Mouse (Mus musculus): ENCODE measurements around the gene Rapgef4.
A peak's percentile ranks its signal among the peaks of the same experiment; 100 is the strongest.

Gene Rapgef4

GRCm38 (mm10) chr2:72074999-72075561 is 94.0 kb downstream of the Rapgef4 start:
- DNase-seq (ENCODE audit: low read depth, low spot score) = peak; percentile 46

- DNase-seq (ENCODE audit: low read depth, low spot score) = no peak
These were observed 96.6 kb downstream of the Rapgef4 start for GRCm38 (mm10) chr2:72077490-72078139.

GRCm38 (mm10) chr2:72078140-72078521 is 97.1 kb downstream of the Rapgef4 start:
- peak; percentile 36 for DNase-seq (ENCODE audit: low read depth, low spot score)

GRCm38 (mm10) chr2:72079110-72079509 is 98.1 kb downstream of the Rapgef4 start:
- no peak for DNase-seq (ENCODE audit: low read depth, low spot score)

GRCm38 (mm10) chr2:72082846-72083245 is 101.8 kb downstream of the Rapgef4 start:
- no peak for DNase-seq (ENCODE audit: low read depth, low spot score)

- DNase-seq (ENCODE audit: low read depth, low spot score) = no peak
These were observed 107.8 kb downstream of the Rapgef4 start for GRCm38 (mm10) chr2:72088886-72089285.

- DNase-seq (ENCODE audit: low read depth, low spot score) = no peak
These were observed 109.0 kb downstream of the Rapgef4 start for GRCm38 (mm10) chr2:72090061-72090460.

- no peak for DNase-seq (ENCODE audit: low read depth, low spot score)
These were observed 111.0 kb downstream of the Rapgef4 start for GRCm38 (mm10) chr2:72092046-72092445.

- no peak for DNase-seq (ENCODE audit: low read depth, low spot score)
These were observed 112.5 kb downstream of the Rapgef4 start for GRCm38 (mm10) chr2:72093402-72094037.

GRCm38 (mm10) chr2:72094038-72094437 is 113.0 kb downstream of the Rapgef4 start:
- no peak for DNase-seq (ENCODE audit: low read depth, low spot score)

- DNase-seq (ENCODE audit: low read depth, low spot score) = no peak
These were observed 113.4 kb downstream of the Rapgef4 start for GRCm38 (mm10) chr2:72094446-72094845.

- DNase-seq (ENCODE audit: low read depth, low spot score) = no peak
These were observed 114.0 kb downstream of the Rapgef4 start for GRCm38 (mm10) chr2:72095002-72095401.

- DNase-seq (ENCODE audit: low read depth, low spot score) = peak; percentile 78
These were observed 115.3 kb downstream of the Rapgef4 start for GRCm38 (mm10) chr2:72096345-72096744.

GRCm38 (mm10) chr2:72098366-72098765 is 117.3 kb downstream of the Rapgef4 start:
- DNase-seq (ENCODE audit: low read depth, low spot score) = peak; percentile 61

- DNase-seq (ENCODE audit: low read depth, low spot score) = no peak
These were observed 123.6 kb downstream of the Rapgef4 start for GRCm38 (mm10) chr2:72104604-72105003.

- DNase-seq (ENCODE audit: low read depth, low spot score) = no peak
These were observed 126.6 kb downstream of the Rapgef4 start for GRCm38 (mm10) chr2:72107525-72108180.

- no peak for DNase-seq (ENCODE audit: low read depth, low spot score)
These were observed 127.6 kb downstream of the Rapgef4 start for GRCm38 (mm10) chr2:72108448-72109312.

GRCm38 (mm10) chr2:72110404-72110803 is 129.4 kb downstream of the Rapgef4 start:
- no peak for DNase-seq (ENCODE audit: low read depth, low spot score)

- no peak for DNase-seq (ENCODE audit: low read depth, low spot score)
These were observed 132.7 kb downstream of the Rapgef4 start for GRCm38 (mm10) chr2:72113716-72114115.

GRCm38 (mm10) chr2:72114148-72114559 is 133.1 kb downstream of the Rapgef4 start:
- DNase-seq (ENCODE audit: low read depth, low spot score) = no peak

GRCm38 (mm10) chr2:72116103-72116502 is 135.1 kb downstream of the Rapgef4 start:
- no peak for DNase-seq (ENCODE audit: low read depth, low spot score)

GRCm38 (mm10) chr2:72116698-72117097 is 135.7 kb downstream of the Rapgef4 start:
- no peak for DNase-seq (ENCODE audit: low read depth, low spot score)
